Mouse (Mus musculus) liver (tissue): Measurements from ENCODE around the gene Asic3.
A peak's percentile ranks its signal among the peaks of the same experiment; 100 is the strongest.

Source experiments
- DNase-seq: peaks from one replicate; pipeline ENCODE4 v3.0.0-alpha.2; 2020; ENCODE audit warnings: mixed read lengths

The Asic3 gene

GRCm38 (mm10) chr5:24413042-24413693, at the start of gene Asic3:
Gene Asic3 (plus strand): TSS chr5:24413392.
- DNase-seq, result no peak

- no peak for DNase-seq
These were observed 49.7 kb upstream of the Asic3 start for GRCm38 (mm10) chr5:24363467-24363866.

- DNase-seq, result no peak
These were observed 49.1 kb upstream of the Asic3 start for GRCm38 (mm10) chr5:24364061-24364460.

DNA sequence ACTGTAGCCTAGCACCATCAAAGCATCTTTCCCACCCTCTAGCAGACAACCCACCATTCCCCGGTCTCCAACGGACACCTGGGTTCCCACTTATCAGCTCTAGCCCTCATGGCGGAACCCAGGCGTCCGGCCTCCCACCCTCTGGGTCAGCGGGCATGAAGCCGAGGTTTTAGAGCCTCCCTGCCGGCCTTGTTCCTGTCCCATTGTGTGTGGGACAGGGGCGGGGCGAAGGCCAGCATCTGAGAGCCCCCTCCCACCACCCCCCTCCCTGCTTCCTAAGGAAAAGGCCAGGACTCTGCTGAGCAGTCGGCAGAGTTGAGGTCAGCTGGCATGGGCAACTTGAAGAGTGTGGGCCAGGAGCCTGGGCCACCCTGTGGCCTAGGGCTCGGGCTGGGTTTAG, 48.7 kb upstream of the Asic3 start, which contains the start of gene Nos3:
Gene Nos3, plus strand, starts transcription at position 303 of the 400 bp plus-strand sequence.
- peak; percentile 13 for DNase-seq

DNA sequence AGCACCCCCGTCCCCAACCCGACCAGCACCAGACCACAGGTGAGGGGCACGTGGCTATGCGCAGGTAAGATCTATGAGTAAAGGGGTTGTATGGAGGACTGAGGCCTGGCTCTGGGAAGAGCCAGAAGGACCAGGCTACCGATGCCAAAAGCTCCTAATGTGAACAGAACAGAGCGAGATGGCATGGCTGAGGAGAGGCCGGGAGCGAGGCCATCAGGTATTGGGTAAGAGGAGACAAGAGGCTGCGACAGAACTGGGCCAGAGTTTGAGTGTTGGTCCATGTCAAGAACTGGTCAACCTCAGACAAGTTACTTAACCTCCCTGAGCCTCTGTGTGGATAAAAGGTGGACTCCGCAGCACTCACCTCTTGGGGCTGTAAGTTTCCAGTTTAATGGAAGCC, 48.2 kb upstream of the Asic3 start:
- no peak for DNase-seq

- peak; percentile 14 for DNase-seq
These were observed 47.7 kb upstream of the Asic3 start for GRCm38 (mm10) chr5:24365528-24365927.

GRCm38 (mm10) chr5:24366426-24366825, 46.8 kb upstream of the Asic3 start:
- no peak for DNase-seq

DNA sequence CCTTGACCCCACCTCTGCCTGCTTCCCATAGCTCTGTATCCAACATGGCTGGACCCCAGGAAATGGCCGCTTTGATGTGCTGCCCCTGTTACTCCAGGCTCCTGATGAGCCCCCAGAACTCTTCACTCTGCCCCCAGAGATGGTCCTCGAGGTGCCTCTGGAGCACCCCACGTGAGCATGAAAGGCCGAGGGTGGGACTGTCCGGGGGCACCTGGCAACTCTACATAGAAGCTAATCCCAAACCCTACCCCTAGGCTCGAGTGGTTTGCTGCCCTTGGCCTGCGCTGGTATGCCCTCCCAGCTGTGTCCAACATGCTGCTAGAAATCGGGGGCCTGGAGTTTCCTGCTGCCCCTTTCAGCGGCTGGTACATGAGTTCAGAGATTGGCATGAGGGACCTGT, 43.4 kb upstream of the Asic3 start:
- no peak for DNase-seq

- no peak for DNase-seq
These were observed 39.4 kb upstream of the Asic3 start for GRCm38 (mm10) chr5:24373807-24374206.

- no peak for DNase-seq
These were observed 39.0 kb upstream of the Asic3 start for GRCm38 (mm10) chr5:24374216-24374615.

- no peak for DNase-seq
These were observed 38.4 kb upstream of the Asic3 start for GRCm38 (mm10) chr5:24374666-24375328.

DNA sequence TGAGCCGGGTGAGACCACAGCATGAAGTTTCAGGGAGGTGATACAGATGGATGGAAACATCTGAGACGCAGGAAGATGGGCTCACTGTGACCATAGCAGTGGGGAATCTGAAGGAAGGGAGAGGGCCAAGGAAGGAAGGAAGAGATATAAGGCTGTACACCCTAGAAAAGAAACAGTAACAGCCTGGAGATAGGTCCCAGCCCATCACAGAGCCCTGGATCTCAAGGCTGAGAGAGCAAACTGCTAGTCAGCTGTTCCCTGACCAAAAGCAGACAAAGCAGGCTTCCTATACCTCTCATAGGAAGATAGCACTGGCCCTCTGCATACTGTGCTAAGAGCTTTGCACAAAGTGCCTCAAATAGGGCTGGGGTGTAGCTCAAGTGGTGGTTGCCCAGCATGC, 34.5 kb upstream of the Asic3 start:
- no peak for DNase-seq

- DNase-seq, result no peak
These were observed 33.7 kb upstream of the Asic3 start for GRCm38 (mm10) chr5:24379501-24379900.

- no peak for DNase-seq
These were observed 32.7 kb upstream of the Asic3 start for GRCm38 (mm10) chr5:24380499-24380898.

GRCm38 (mm10) chr5:24381486-24381885, 31.7 kb upstream of the Asic3 start:
- no peak for DNase-seq

- no peak for DNase-seq
These were observed 31.2 kb upstream of the Asic3 start for GRCm38 (mm10) chr5:24381988-24382387.

GRCm38 (mm10) chr5:24383026-24383859, 29.9 kb upstream of the Asic3 start:
- DNase-seq, result peak; percentile 88

- no peak for DNase-seq
These were observed 28.8 kb upstream of the Asic3 start for GRCm38 (mm10) chr5:24384407-24384806.

DNA sequence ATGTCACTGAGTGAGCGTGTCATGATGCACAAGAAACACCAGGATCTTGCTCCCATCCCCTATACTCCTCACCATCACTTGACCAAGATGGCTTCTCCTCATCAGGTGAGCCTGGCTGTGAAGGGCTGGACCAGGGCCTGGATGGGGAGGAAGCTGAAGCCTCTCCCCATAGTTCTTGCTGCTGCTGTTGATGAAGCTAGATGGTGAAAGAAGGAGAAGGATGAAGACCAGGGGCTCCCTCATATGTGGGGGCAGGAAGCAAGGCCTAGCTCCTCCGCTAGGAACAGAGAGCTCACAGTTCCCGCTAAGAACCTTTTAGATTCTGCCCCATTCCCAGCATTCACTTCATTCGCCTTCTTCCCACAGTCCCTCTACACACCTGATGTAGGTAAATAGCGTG, 27.8 kb upstream of the Asic3 start:
- no peak for DNase-seq

- DNase-seq, result no peak
These were observed 27.2 kb upstream of the Asic3 start for GRCm38 (mm10) chr5:24385887-24386550.

- peak; percentile 40 for DNase-seq
These were observed 25.6 kb upstream of the Asic3 start for GRCm38 (mm10) chr5:24387264-24388241.
